Mouse (Mus musculus) limb, embryonic 11.5 days (tissue): ENCODE results near the gene Id1. TPM values are rescaled to one million over a fixed set of nuclear protein-coding genes. Genes with fewer than 3 reads are reported as not detected.
A peak's percentile ranks its signal among the peaks of the same experiment; 100 is the strongest.

Source experiments
- ATAC-seq: fragments of 200-750 bp; cut with Nextera tagmentation; 2 replicates; pipeline ENCODE4 v1.8.0; 2017; ENCODE audit warnings: low read depth; ENCODE audit not compliant: insufficient number of reproducible peaks, low FRiP score, low TSS enrichment
- DNase-seq: peaks from one replicate; pipeline ENCODE4 v3.0.0-alpha.2; 2015; ENCODE audit warnings: low spot score
- H3K27ac ChIP-seq: fragments of 300-500 bp; sonication (generic); replicated peaks from 2 replicates; pipeline ENCODE4 v1.5.1; 2014; ENCODE audit warnings: low read depth, mild to moderate bottlenecking, low read length
- H3K27me3 ChIP-seq: fragments of 300-500 bp; sonication (generic); 2 replicates; pipeline ENCODE4 v1.6.1; 2014; ENCODE audit warnings: mild to moderate bottlenecking, low read length, mixed read lengths; ENCODE audit not compliant: control insufficient read depth, insufficient read depth
- H3K36me3 ChIP-seq: fragments of 300-500 bp; sonication (generic); 2 replicates; pipeline ENCODE4 v1.6.1; 2014; ENCODE audit warnings: mild to moderate bottlenecking, low read length, moderate library complexity, mixed read lengths; ENCODE audit not compliant: control insufficient read depth, insufficient read depth
- H3K4me1 ChIP-seq: fragments of 300-500 bp; sonication (generic); 2 replicates; pipeline ENCODE4 v1.6.1; 2014; ENCODE audit warnings: low read length, mixed read lengths; ENCODE audit not compliant: control insufficient read depth, insufficient read depth
- H3K4me2 ChIP-seq: fragments of 300-500 bp; sonication (generic); 2 replicates; pipeline ENCODE4 v1.6.1; 2014; ENCODE audit warnings: low read depth, mild to moderate bottlenecking, moderate library complexity; ENCODE audit not compliant: severe bottlenecking
- H3K4me3 ChIP-seq: fragments of 300-500 bp; sonication (generic); 2 replicates; pipeline ENCODE4 v1.5.1; 2014; ENCODE audit warnings: low read depth, low read length
- H3K9ac ChIP-seq: fragments of 300-500 bp; sonication (generic); 2 replicates; pipeline ENCODE4 v1.6.1; 2014; ENCODE audit warnings: mild to moderate bottlenecking, low read length
- H3K9me3 ChIP-seq: fragments of 300-500 bp; sonication (generic); 2 replicates; pipeline ENCODE4 v1.6.1; 2016; ENCODE audit warnings: low read length; ENCODE audit not compliant: control insufficient read depth
- WGBS: fragments of 180-500 bp; shearing (Covaris S2); extraction: QIAGEN DNeasy Blood & Tissue Kit; methylation state at CpG from one replicate; pipeline ENCODE4 v1.1.7; 2014; 5-methylcytosine and 5-hydroxymethylcytosine counted together
- polyA plus RNA-seq: library from polyadenylated mRNA; unstranded; fragments of >200 nt; fragmentation: Nextera tagmentation; extraction: Ambion mirVana; gene quantifications from 2 replicates; pipeline ENCODE4 v1.2.1, GENCODE M21; 2014

Id1 gene
- polyA plus RNA-seq, 1 experiment from 2014 or later = 248 TPM

GRCm38 (mm10) chr2:152726213-152726612, 9.8 kb upstream of the Id1 start:
- no peaks in the 10 kb centered on the region for H3K9me3 ChIP-seq
- no peak overlapping the region for H3K9ac ChIP-seq
- ATAC-seq (no peak), DNase-seq (no peak)
- peaks cover 54% of the 10 kb centered on the region for H3K4me1 ChIP-seq
- no peak overlapping the region for H3K27ac ChIP-seq
- no peak overlapping the region for H3K4me2 ChIP-seq
- 53% methylated on average over 6 of the region's 6 CpGs for WGBS
- no peak overlapping the region for H3K4me3 ChIP-seq
- H3K36me3 ChIP-seq = no peaks in the 10 kb centered on the region
- no peaks in the 10 kb centered on the region for H3K27me3 ChIP-seq

- Histone ChIP-seq H3K4me2 (no peak overlapping the region), H3K4me1 (peaks cover 54% of the 10 kb centered on the region), H3K9me3 (no peaks in the 10 kb centered on the region), H3K4me3 (no peak overlapping the region), H3K27me3 (no peaks in the 10 kb centered on the region), H3K36me3 (no peaks in the 10 kb centered on the region), H3K9ac (no peak overlapping the region), H3K27ac (no peak overlapping the region)
- no peak for DNase-seq
- ATAC-seq = no peak
- 63% methylated on average over 6 of the region's 6 CpGs for WGBS
These were observed 9.2 kb upstream of the Id1 start for GRCm38 (mm10) chr2:152726751-152727335.

- no peaks in the 10 kb centered on the region for H3K27me3 ChIP-seq
- ATAC-seq (no peak), DNase-seq (no peak)
- 0 out of 2 replicates have a peak overlapping the region, but pooled peaks have one; percentile 12 for H3K9ac ChIP-seq
- no peak overlapping the region; the same call in 1 of the 2 replicates for H3K27ac ChIP-seq
- WGBS = 89% methylated on average over 14 of the region's 14 CpGs
- H3K36me3 ChIP-seq = no peaks in the 10 kb centered on the region
- H3K4me2 ChIP-seq = no peak overlapping the region; the same call in 1 of the 2 replicates
- no peak overlapping the region for H3K4me3 ChIP-seq
- H3K4me1 ChIP-seq = peaks cover 56% of the 10 kb centered on the region
- no peaks in the 10 kb centered on the region for H3K9me3 ChIP-seq
These were observed 8.1 kb upstream of the Id1 start for GRCm38 (mm10) chr2:152727795-152728510.

- no peak for ATAC-seq
- WGBS = 82% methylated on average over 7 of the region's 7 CpGs
- Histone ChIP-seq H3K4me1 (peaks cover 55% of the 10 kb centered on the region), H3K36me3 (no peaks in the 10 kb centered on the region), H3K9ac (no peak overlapping the region), H3K4me2 (no peak overlapping the region; the same call in 1 of the 2 replicates), H3K4me3 (no peak overlapping the region), H3K27me3 (no peaks in the 10 kb centered on the region), H3K9me3 (no peaks in the 10 kb centered on the region), H3K27ac (peak overlapping the region; percentile 91)
- DNase-seq = no peak
These were observed 7.5 kb upstream of the Id1 start for GRCm38 (mm10) chr2:152728594-152728993.

GRCm38 (mm10) chr2:152729013-152729635, 6.9 kb upstream of the Id1 start:
- DNase-seq = peak; percentile 58
- no peaks in the 10 kb centered on the region for H3K27me3 ChIP-seq
- H3K4me1 ChIP-seq = peaks cover 53% of the 10 kb centered on the region
- H3K36me3 ChIP-seq = no peaks in the 10 kb centered on the region
- ATAC-seq = no peak; the same call in 1 of the 2 replicates
- H3K4me3 ChIP-seq = no peak overlapping the region
- H3K9ac ChIP-seq = peak overlapping the region; percentile 23; the same call in 1 of the 2 replicates
- H3K9me3 ChIP-seq = no peaks in the 10 kb centered on the region
- 19% methylated on average over 8 of the region's 8 CpGs for WGBS
- no peak overlapping the region; the same call in 1 of the 2 replicates for H3K4me2 ChIP-seq
- peak overlapping the region; percentile 91 for H3K27ac ChIP-seq

- peak overlapping the region; percentile 7 for H3K4me2 ChIP-seq
- H3K27ac ChIP-seq = peak overlapping the region; percentile 91
- ATAC-seq (peak; percentile 91), DNase-seq (peak; percentile 90)
- H3K9ac ChIP-seq = peak overlapping the region; percentile 23; the same call in 1 of the 2 replicates
- no peaks in the 10 kb centered on the region for H3K27me3 ChIP-seq
- WGBS = 10% methylated on average over 7 of the region's 7 CpGs
- H3K9me3 ChIP-seq = no peaks in the 10 kb centered on the region
- no peak overlapping the region for H3K4me3 ChIP-seq
- no peaks in the 10 kb centered on the region for H3K36me3 ChIP-seq
- H3K4me1 ChIP-seq = peaks cover 51% of the 10 kb centered on the region
These were observed 6.4 kb upstream of the Id1 start for GRCm38 (mm10) chr2:152729636-152730020.

GRCm38 (mm10) chr2:152733201-152733600, 2.9 kb upstream of the Id1 start:
- H3K27ac ChIP-seq = no peak overlapping the region
- no peak for DNase-seq
- no peaks in the 10 kb centered on the region for H3K36me3 ChIP-seq

GRCm38 (mm10) chr2:152734501-152734900, 1.6 kb upstream of the Id1 start:
- H3K9me3 ChIP-seq = no peaks in the 10 kb centered on the region
- H3K27ac ChIP-seq = peak overlapping the region; percentile 91
- H3K4me2 ChIP-seq = peak overlapping the region; percentile 54
- peak overlapping the region; percentile 92 for H3K4me3 ChIP-seq
- DNase-seq (no peak), ATAC-seq (no peak)
- peaks cover 22% of the 10 kb centered on the region for H3K4me1 ChIP-seq
- no peaks in the 10 kb centered on the region for H3K27me3 ChIP-seq
- H3K36me3 ChIP-seq = no peaks in the 10 kb centered on the region
- 8% methylated on average over 10 of the region's 10 CpGs for WGBS
- peak overlapping the region; percentile 36; the same call in 1 of the 2 replicates for H3K9ac ChIP-seq

More at GRCm38 (mm10) chr2:152733201-152733600, 2.9 kb upstream of the Id1 start:
- 89% methylated on average over 2 of the region's 2 CpGs for WGBS
- no peak overlapping the region for H3K9ac ChIP-seq
- ATAC-seq = no peak
- H3K4me2 ChIP-seq = no peak overlapping the region
- peaks cover 30% of the 10 kb centered on the region for H3K4me1 ChIP-seq
- no peaks in the 10 kb centered on the region for H3K27me3 ChIP-seq
- H3K9me3 ChIP-seq = no peaks in the 10 kb centered on the region
- H3K4me3 ChIP-seq = no peak overlapping the region
